Comparison of ENCODE assay signal across 16 mouse cellular contexts in genomic region chr2:57199046-57199445, GRCm38 (mm10).
"Had no signal": no experiment of that assay in that cellular context is flagged by ENCODE, and none has a peak within 500 bp of the region (broad histone marks: within the 10 kb centered on the region; RNA-seq: fewer than 3 reads in every experiment).

No protein-coding gene starts in this region.

- H3K9me3 ChIP-seq: midbrain, embryonic 13.5 days; midbrain, embryonic 15.5 days; neural tube, embryonic 12.5 days; stomach, embryonic 15.5 days had no signal

- H3K27ac ChIP-seq: liver, embryonic 14.5 days; macrophage; midbrain, embryonic 13.5 days; midbrain, embryonic 15.5 days; neural tube, embryonic 12.5 days; stomach, embryonic 15.5 days; stomach, postnatal 0 days had no signal

- H3K4me2 ChIP-seq: lung, embryonic 14.5 days; midbrain, embryonic 11.5 days; midbrain, embryonic 13.5 days; midbrain, embryonic 15.5 days; neural tube, embryonic 12.5 days; stomach, embryonic 15.5 days had no signal

- H3K27me3 ChIP-seq: midbrain, embryonic 13.5 days; midbrain, embryonic 15.5 days; neural tube, embryonic 12.5 days; stomach, embryonic 15.5 days had no signal

- H3K36me3 ChIP-seq: midbrain, embryonic 13.5 days; midbrain, embryonic 15.5 days; neural tube, embryonic 12.5 days; stomach, embryonic 15.5 days had no signal

- ATAC-seq: midbrain, embryonic 13.5 days; midbrain, embryonic 15.5 days had no signal

- H3K9ac ChIP-seq: liver, embryonic 14.5 days; lung, embryonic 14.5 days; midbrain, embryonic 13.5 days; midbrain, embryonic 15.5 days; neural tube, embryonic 12.5 days; stomach, embryonic 15.5 days had no signal

- H3K4me1 ChIP-seq: midbrain, embryonic 13.5 days; midbrain, embryonic 15.5 days; neural tube, embryonic 12.5 days; stomach, embryonic 15.5 days had no signal

- DNase-seq: lung, adult 18-20 months; lung, embryonic 14.5 days; lung, postnatal 10 days; right cerebral cortex, postnatal 14 days; thymus, adult 2 months; thymus, postnatal 25 days; thymus, postnatal 4 days had no signal

- H3K4me3 ChIP-seq: midbrain, embryonic 13.5 days; midbrain, embryonic 15.5 days; myocyte; neural tube, embryonic 12.5 days; stomach, embryonic 15.5 days had no signal
